ENCODE assay signal across 10 mouse cellular contexts in genomic region chr6:49716520-49716919, GRCm38 (mm10).
A peak's percentile ranks its signal among the peaks of the same experiment; 100 is the strongest.
DNase-seq lines count a peak whose midpoint lies in the region; ATAC-seq and TF ChIP-seq lines count a peak whose summit lies in the region.
"Had no signal": no experiment of that assay in that cellular context is flagged by ENCODE, and none has a peak within 500 bp of the region (broad histone marks: within the 10 kb centered on the region; RNA-seq: fewer than 3 reads in every experiment).

No protein-coding gene starts in this region.

- H3K36me3 ChIP-seq in kidney, embryonic 16.5 days (ENCODE audit: insufficient read depth, low read length) = no peaks in the 10 kb centered on the region
- no peaks in the 10 kb centered on the region for H3K36me3 ChIP-seq in liver, embryonic 11.5 days (ENCODE audit: control insufficient read depth, insufficient read depth, low read length)
- H3K36me3 ChIP-seq in forebrain, embryonic 16.5 days (ENCODE audit: control insufficient read depth, insufficient read depth) = no peaks in the 10 kb centered on the region
- H3K36me3 ChIP-seq in liver, postnatal 0 days (replicated peaks; ENCODE audit: insufficient read depth, low read length) = no peaks in the 10 kb centered on the region
- H3K36me3 ChIP-seq: liver, embryonic 13.5 days had no signal

- DNase-seq in kidney, adult 9 months = peak; percentile 30
- peak; percentile 15 for DNase-seq in ZHBTc4 (ENCODE audit: low read depth, low spot score)
- DNase-seq in forelimb bud, embryonic 11.5 days (ENCODE audit: low read depth, low spot score) = peak; percentile 8
- peak; percentile 45 to 75 for DNase-seq in left cerebral cortex, postnatal 14 days (ENCODE audit: low spot score in 2 of 2)
- no peak for DNase-seq in liver, embryonic 11.5 days (ENCODE audit: low spot score)
- DNase-seq in liver, postnatal 0 days = no peak
- DNase-seq: gastrocnemius, postnatal 10 days; liver, embryonic 13.5 days had no signal

- H3K27ac ChIP-seq in kidney, embryonic 16.5 days (ENCODE audit: low read length) = no peak overlapping the region
- no peak overlapping the region for H3K27ac ChIP-seq in liver, embryonic 11.5 days (ENCODE audit: low read depth, low read length)
- H3K27ac ChIP-seq in forebrain, embryonic 16.5 days (ENCODE audit: low read length) = no peak overlapping the region
- H3K27ac ChIP-seq in liver, postnatal 0 days (ENCODE audit: low read depth) = no peak overlapping the region
- H3K27ac ChIP-seq: liver, embryonic 13.5 days had no signal

- no peaks in the 10 kb centered on the region for H3K27me3 ChIP-seq in kidney, embryonic 16.5 days (ENCODE audit: insufficient read depth, low read length)
- no peaks in the 10 kb centered on the region; the same call in 1 of the 2 replicates for H3K27me3 ChIP-seq in liver, embryonic 11.5 days (replicated peaks; ENCODE audit: control insufficient read depth, insufficient read depth, low read length)
- no peaks in the 10 kb centered on the region for H3K27me3 ChIP-seq in forebrain, embryonic 16.5 days (replicated peaks; ENCODE audit: control insufficient read depth, insufficient read depth, low read length)
- no peaks in the 10 kb centered on the region for H3K27me3 ChIP-seq in liver, postnatal 0 days (ENCODE audit: insufficient read depth, low read length)
- H3K27me3 ChIP-seq: liver, embryonic 13.5 days had no signal

- TF ChIP-seq CTCF in liver, postnatal 0 days (IDR thresholded peaks at IDR 0.05; ENCODE audit: low read depth) = no peak

- H3K9ac ChIP-seq in kidney, embryonic 16.5 days (replicated peaks; ENCODE audit: low read length) = no peak overlapping the region
- H3K9ac ChIP-seq in liver, embryonic 11.5 days (ENCODE audit: low read depth, low read length) = no peak overlapping the region
- H3K9ac ChIP-seq in forebrain, embryonic 16.5 days (replicated peaks; ENCODE audit: low read depth, low read length) = no peak overlapping the region
- no peak overlapping the region for H3K9ac ChIP-seq in liver, postnatal 0 days (replicated peaks)
- H3K9ac ChIP-seq: liver, embryonic 13.5 days had no signal

- intact Hi-C loops in left cerebral cortex, postnatal 14 days (cut with DNase I) = loop anchor here (5.0 to 10.0 kb wide), 2 partner anchors 182 to 201 kb away; no protein-coding TSS in a partner anchor

- WGBS in kidney, embryonic 16.5 days = 0% methylated on average over 2 of the region's 2 CpGs
- WGBS in liver, embryonic 11.5 days = 0% methylated on average over 2 of the region's 2 CpGs
- 0% methylated on average over 2 of the region's 2 CpGs for WGBS in forebrain, embryonic 16.5 days
- 0% methylated on average over 2 of the region's 2 CpGs for WGBS in liver, postnatal 0 days (ENCODE audit: insufficient replicate concordance)

- H3K4me2 ChIP-seq in kidney, embryonic 16.5 days (replicated peaks; ENCODE audit: low read depth, low read length) = no peak overlapping the region
- no peak overlapping the region for H3K4me2 ChIP-seq in liver, embryonic 11.5 days
- no peak overlapping the region for H3K4me2 ChIP-seq in forebrain, embryonic 16.5 days (ENCODE audit: low read length)
- H3K4me2 ChIP-seq in liver, postnatal 0 days (ENCODE audit: low read depth, low read length) = no peak overlapping the region
- H3K4me2 ChIP-seq: liver, embryonic 13.5 days had no signal

- no peak for TF ChIP-seq EP300 in liver, postnatal 0 days (IDR thresholded peaks at IDR 0.05; ENCODE audit: low read depth)

- H3K4me1 ChIP-seq in kidney, embryonic 16.5 days (ENCODE audit: insufficient read depth, low read length) = peaks cover 12% of the 10 kb centered on the region
- no peaks in the 10 kb centered on the region for H3K4me1 ChIP-seq in liver, embryonic 11.5 days (replicated peaks; ENCODE audit: control insufficient read depth, insufficient read depth, low read length)
- peaks cover 6% of the 10 kb centered on the region for H3K4me1 ChIP-seq in forebrain, embryonic 16.5 days (replicated peaks; ENCODE audit: control insufficient read depth, insufficient read depth, low read length)
- no peaks in the 10 kb centered on the region for H3K4me1 ChIP-seq in liver, postnatal 0 days (ENCODE audit: insufficient read depth)
- H3K4me1 ChIP-seq: liver, embryonic 13.5 days had no signal

- ATAC-seq in kidney, embryonic 16.5 days (ENCODE audit: low FRiP score, low TSS enrichment) = no peak
- no peak for ATAC-seq in liver, embryonic 11.5 days (replicated peaks; ENCODE audit: low FRiP score)
- no peak for ATAC-seq in forebrain, embryonic 16.5 days
- ATAC-seq in liver, postnatal 0 days = no peak

- no peaks in the 10 kb centered on the region for H3K9me3 ChIP-seq in kidney, embryonic 16.5 days (ENCODE audit: low read length)
- H3K9me3 ChIP-seq in liver, embryonic 11.5 days (ENCODE audit: control insufficient read depth, low read length) = no peaks in the 10 kb centered on the region
- no peaks in the 10 kb centered on the region for H3K9me3 ChIP-seq in forebrain, embryonic 16.5 days (ENCODE audit: control insufficient read depth, low read length)
- H3K9me3 ChIP-seq in liver, postnatal 0 days (ENCODE audit: low read length) = no peaks in the 10 kb centered on the region
- H3K9me3 ChIP-seq: liver, embryonic 13.5 days had no signal

- no peak overlapping the region for H3K4me3 ChIP-seq in kidney, embryonic 16.5 days (ENCODE audit: low read length)
- H3K4me3 ChIP-seq in liver, embryonic 11.5 days (ENCODE audit: low read depth, low read length) = no peak overlapping the region
- H3K4me3 ChIP-seq in forebrain, embryonic 16.5 days (replicated peaks; ENCODE audit: low read length) = no peak overlapping the region
- H3K4me3 ChIP-seq in liver, postnatal 0 days (ENCODE audit: low read depth, low read length) = no peak overlapping the region
- H3K4me3 ChIP-seq: liver, embryonic 13.5 days had no signal

Comparison
In these comparisons a context has a peak if more than half of its experiments do, and no peak if none do; other contexts are left out.
1. DNase-seq: peak in kidney, adult 9 months (single experiment), ZHBTc4 (single experiment), forelimb bud, embryonic 11.5 days (single experiment) and left cerebral cortex, postnatal 14 days (2 of 2); none in liver, embryonic 11.5 days (single experiment) and liver, postnatal 0 days (single experiment).